Mouse (Mus musculus) lung, embryonic 16.5 days (tissue): Measurements from ENCODE around the gene Tjp1. TPM values are rescaled to one million over a fixed set of nuclear protein-coding genes. Genes with fewer than 3 reads are reported as not detected.

Source experiments
- ATAC-seq: fragments of 200-750 bp; cut with Nextera tagmentation; 2 replicates; pipeline ENCODE4 v1.8.0; 2017; ENCODE audit warnings: low read depth, mild to moderate bottlenecking, moderate library complexity
- H3K27ac ChIP-seq: fragments of 300-500 bp; sonication (generic); 2 replicates; pipeline ENCODE4 v1.5.1; 2014; ENCODE audit warnings: mild to moderate bottlenecking, control low read depth, low read length
- H3K27me3 ChIP-seq: fragments of 300-500 bp; sonication (generic); 2 replicates; pipeline ENCODE4 v1.6.1; 2014; ENCODE audit warnings: low read depth, low read length, mixed read lengths; ENCODE audit not compliant: control insufficient read depth, insufficient read depth
- H3K36me3 ChIP-seq: fragments of 300-500 bp; sonication (generic); 2 replicates; pipeline ENCODE4 v1.6.1; 2014; ENCODE audit warnings: low read length; ENCODE audit not compliant: control insufficient read depth, insufficient read depth
- H3K4me1 ChIP-seq: fragments of 300-500 bp; sonication (generic); replicated peaks from 2 replicates; pipeline ENCODE4 v1.6.1; 2014; ENCODE audit warnings: low read length, mixed read lengths; ENCODE audit not compliant: control insufficient read depth, insufficient read depth
- H3K4me2 ChIP-seq: fragments of 300-500 bp; sonication (generic); 2 replicates; pipeline ENCODE4 v1.6.1; 2014; ENCODE audit warnings: low read depth, low read length, control low read depth
- H3K4me3 ChIP-seq: fragments of 300-500 bp; sonication (generic); 2 replicates; pipeline ENCODE4 v1.5.1; 2014; ENCODE audit warnings: mild to moderate bottlenecking, low read length, control low read depth
- H3K9ac ChIP-seq: fragments of 300-500 bp; sonication (generic); 2 replicates; pipeline ENCODE4 v1.6.1; 2014; ENCODE audit warnings: low read length, control low read depth
- H3K9me3 ChIP-seq: fragments of 300-500 bp; sonication (generic); 2 replicates; pipeline ENCODE4 v1.6.1; 2016; ENCODE audit warnings: low read length; ENCODE audit not compliant: control insufficient read depth
- WGBS: fragments of 180-500 bp; shearing (Covaris S2); extraction: QIAGEN DNeasy Blood & Tissue Kit; methylation state at CpG from one replicate; pipeline ENCODE4 v1.1.7; 2014; 5-methylcytosine and 5-hydroxymethylcytosine counted together
- polyA plus RNA-seq: library from polyadenylated mRNA; unstranded; fragments of >200 nt; fragmentation: Nextera tagmentation; extraction: Ambion mirVana; gene quantifications from 2 replicates; pipeline ENCODE4 v1.2.1, GENCODE M21; 2015

Tjp1 gene
- polyA plus RNA-seq, 1 experiment from 2014 or later = 41.1 TPM

DNA sequence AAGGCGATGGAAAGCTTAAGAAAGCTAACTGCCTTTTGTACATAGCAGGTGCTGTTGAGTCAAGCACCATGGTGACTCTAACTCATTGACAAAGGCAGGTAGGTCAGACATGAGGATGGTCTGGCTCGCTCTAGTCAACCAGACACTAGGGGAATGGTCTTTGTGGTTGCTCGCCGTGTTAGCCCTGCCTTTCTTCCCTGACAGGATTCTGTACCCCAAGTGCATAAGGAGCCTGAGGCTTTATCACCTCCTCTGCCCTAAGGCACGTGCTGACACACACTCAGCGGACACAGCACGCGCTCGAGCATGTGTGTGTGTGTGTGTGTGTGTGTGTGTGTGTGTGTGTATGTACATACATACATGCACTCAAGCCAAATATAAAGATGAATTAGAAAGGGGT is 146.9 kb downstream of the Tjp1 start:
- H3K27me3 ChIP-seq = no peaks in the 10 kb centered on the region
- 84% methylated on average over 9 of the region's 9 CpGs for WGBS
- no peak overlapping the region for H3K4me3 ChIP-seq
- no peak overlapping the region for H3K4me2 ChIP-seq
- H3K4me1 ChIP-seq = peaks cover 12% of the 10 kb centered on the region
- no peak for ATAC-seq
- no peak overlapping the region for H3K9ac ChIP-seq
- H3K9me3 ChIP-seq = no peaks in the 10 kb centered on the region
- H3K27ac ChIP-seq = no peak overlapping the region
- H3K36me3 ChIP-seq = no peaks in the 10 kb centered on the region

DNA sequence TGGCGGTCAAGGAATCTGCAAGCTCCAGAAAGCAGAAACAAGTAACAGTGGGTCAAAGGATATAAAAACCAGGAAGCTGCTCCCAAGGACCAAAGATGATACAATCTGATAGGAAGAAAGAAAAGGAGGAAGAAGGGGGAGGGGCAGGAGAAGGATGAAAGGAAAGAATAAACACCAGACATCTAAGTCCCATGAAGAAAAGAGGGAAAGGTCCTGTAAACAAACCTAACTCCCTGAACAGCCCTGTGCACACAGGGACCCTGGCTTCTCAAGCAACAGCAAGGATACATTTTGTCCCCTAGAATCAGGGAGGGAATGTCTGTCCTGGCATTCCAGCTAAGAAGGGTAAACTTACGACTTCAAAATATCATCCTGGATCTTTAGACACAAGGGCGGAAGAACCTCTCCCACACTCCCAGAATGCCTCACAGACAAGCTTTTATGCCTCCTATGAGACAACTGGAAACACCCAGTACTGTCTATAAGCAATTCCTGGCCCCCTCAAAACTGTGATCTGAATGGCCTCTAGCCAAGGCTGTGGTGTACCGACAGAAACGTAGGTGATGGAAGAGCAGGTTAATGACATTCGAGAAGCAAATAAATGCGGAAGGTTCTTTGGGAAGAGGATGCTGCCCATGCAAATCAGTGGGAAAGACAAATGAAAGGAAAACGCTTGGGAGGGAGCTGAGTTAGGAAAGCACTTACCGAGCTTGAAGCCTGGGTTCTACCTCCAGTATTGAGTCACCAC is 148.6 kb downstream of the Tjp1 start:
- Histone ChIP-seq H3K4me2 (no peak overlapping the region), H3K27ac (peak overlapping the region; percentile 58), H3K9me3 (no peaks in the 10 kb centered on the region), H3K27me3 (no peaks in the 10 kb centered on the region), H3K4me3 (no peak overlapping the region), H3K4me1 (peaks cover 13% of the 10 kb centered on the region), H3K9ac (no peak overlapping the region), H3K36me3 (no peaks in the 10 kb centered on the region)
- no peak for ATAC-seq
- 34% methylated on average over 9 of the region's 9 CpGs for WGBS

DNA sequence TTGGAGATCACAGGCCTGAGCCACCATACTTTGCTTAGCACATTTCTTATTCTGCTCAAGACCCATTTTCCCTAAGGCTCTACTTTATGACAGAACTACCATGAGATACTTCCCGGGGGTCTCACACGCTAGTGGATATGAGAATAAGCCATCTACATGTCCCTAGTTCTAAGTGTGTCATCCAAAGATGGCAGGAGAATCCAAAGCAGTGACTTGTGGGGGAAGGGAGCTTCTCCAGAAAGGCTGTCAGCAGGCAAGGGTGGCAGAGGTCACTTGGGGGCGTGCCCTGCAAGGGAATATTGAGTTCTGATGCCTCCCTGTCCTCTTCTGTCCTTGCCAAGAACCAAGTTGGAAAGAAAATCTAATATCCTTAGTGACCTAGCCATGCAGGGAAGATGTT is 150.1 kb downstream of the Tjp1 start:
- H3K27me3 ChIP-seq = no peaks in the 10 kb centered on the region
- H3K9me3 ChIP-seq = no peaks in the 10 kb centered on the region
- H3K36me3 ChIP-seq = no peaks in the 10 kb centered on the region
- H3K4me2 ChIP-seq = no peak overlapping the region
- ATAC-seq = no peak
- H3K27ac ChIP-seq = no peak overlapping the region
- WGBS = 77% methylated on average over 3 of the region's 3 CpGs
- H3K9ac ChIP-seq = no peak overlapping the region
- no peak overlapping the region for H3K4me3 ChIP-seq
- peaks cover 9% of the 10 kb centered on the region for H3K4me1 ChIP-seq

DNA sequence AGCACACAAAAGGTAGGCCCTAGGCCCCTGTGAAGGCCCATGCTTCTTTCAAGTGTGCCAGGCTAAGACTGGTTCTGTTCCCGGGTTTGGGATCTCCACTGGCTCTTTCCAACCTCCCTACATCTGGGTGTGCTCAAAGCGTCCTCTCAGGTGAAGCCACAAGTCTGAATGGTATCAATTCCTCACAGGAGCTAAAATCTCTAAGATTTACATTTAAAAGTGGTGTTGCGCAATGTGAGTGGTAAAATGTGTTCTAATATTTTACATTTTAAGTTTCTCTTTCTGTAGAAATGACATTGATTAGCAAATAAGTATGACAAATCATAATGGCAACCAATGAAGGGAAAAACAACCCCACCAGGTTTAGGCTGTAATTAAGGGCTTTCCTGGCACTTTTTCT is 152.0 kb downstream of the Tjp1 start:
- 83% methylated on average over 3 of the region's 3 CpGs for WGBS
- no peak for ATAC-seq
- Histone ChIP-seq H3K27me3 (no peaks in the 10 kb centered on the region), H3K4me2 (no peak overlapping the region), H3K9me3 (no peaks in the 10 kb centered on the region), H3K4me1 (peaks cover 10% of the 10 kb centered on the region; the same call in 1 of the 2 replicates), H3K9ac (no peak overlapping the region), H3K27ac (no peak overlapping the region), H3K36me3 (no peaks in the 10 kb centered on the region), H3K4me3 (no peak overlapping the region)

DNA sequence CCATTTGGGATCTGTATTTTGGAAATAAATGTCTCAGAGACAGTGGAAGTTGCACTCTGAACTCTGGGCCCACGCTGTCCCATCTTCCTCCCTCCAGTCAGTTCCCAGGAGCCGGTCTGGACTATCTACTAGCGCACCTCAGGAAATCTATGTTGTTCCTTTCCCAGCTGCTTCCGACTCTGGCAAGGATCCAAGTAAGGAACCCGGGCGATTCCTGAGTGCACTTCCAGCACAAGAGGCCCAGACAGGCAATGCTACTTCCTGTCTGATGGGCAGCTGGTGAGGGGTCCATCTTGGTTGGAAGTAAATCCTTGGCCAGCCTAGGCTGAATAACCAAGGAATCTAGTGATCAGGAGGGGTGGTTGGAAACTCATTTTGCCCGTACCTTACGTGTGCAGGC is 152.4 kb downstream of the Tjp1 start:
- no peaks in the 10 kb centered on the region for H3K9me3 ChIP-seq
- H3K4me1 ChIP-seq = peaks cover 10% of the 10 kb centered on the region; the same call in 1 of the 2 replicates
- H3K4me2 ChIP-seq = no peak overlapping the region
- WGBS = 24% methylated on average over 8 of the region's 8 CpGs
- ATAC-seq = peak; percentile 26; the same call in 1 of the 2 replicates
- no peak overlapping the region for H3K4me3 ChIP-seq
- no peaks in the 10 kb centered on the region for H3K36me3 ChIP-seq
- peak overlapping the region; percentile 66 for H3K27ac ChIP-seq
- H3K27me3 ChIP-seq = no peaks in the 10 kb centered on the region
- no peak overlapping the region for H3K9ac ChIP-seq

DNA sequence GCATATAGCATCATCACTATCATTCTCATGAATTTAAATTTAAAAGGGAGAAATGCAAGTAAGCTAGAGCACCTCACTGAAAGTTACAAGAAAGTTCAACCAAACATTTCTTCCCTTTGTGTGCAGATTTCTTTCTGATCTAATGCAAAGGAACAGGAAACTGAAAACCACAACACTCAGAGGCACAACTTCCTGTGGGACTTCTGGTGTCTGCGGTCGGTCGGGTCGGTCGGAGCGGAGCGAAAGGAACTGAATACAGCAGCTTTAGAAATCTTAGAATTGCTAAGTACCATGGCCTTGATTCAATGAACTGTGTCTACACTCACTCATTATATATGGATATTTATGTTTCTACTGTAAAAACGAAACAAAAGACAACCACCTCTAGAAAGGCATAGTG is 154.2 kb downstream of the Tjp1 start:
- ATAC-seq = no peak
- Histone ChIP-seq H3K4me1 (peaks cover 12% of the 10 kb centered on the region), H3K27ac (peak overlapping the region; percentile 66), H3K36me3 (no peaks in the 10 kb centered on the region), H3K4me3 (no peak overlapping the region), H3K27me3 (no peaks in the 10 kb centered on the region), H3K4me2 (0 out of 2 replicates have a peak overlapping the region, but pooled peaks have one; percentile 6), H3K9me3 (no peaks in the 10 kb centered on the region), H3K9ac (no peak overlapping the region)
- WGBS = 78% methylated on average over 8 of the region's 8 CpGs

DNA sequence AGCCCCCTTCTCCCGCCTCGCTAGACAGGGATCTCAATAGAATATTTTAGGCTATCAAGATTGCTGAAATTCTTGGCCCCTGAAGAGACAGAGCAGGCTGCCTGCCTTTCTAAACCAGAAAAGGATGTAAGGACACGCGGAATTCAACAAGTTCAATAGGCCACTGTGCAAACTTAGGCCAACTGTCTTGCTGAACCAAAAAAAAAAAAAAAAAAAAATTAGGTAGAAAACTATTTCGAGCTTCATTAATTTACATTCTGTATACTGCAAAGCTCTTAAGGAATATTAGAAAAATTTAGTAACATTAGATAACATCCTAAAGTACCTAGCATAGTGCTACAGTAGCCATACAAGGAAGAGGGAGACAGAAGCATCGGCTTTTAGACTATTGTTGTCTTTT is 155.8 kb downstream of the Tjp1 start:
- peaks cover 24% of the 10 kb centered on the region for H3K4me1 ChIP-seq
- peak overlapping the region; percentile 92 for H3K4me3 ChIP-seq
- peak overlapping the region; percentile 97 for H3K27ac ChIP-seq
- H3K36me3 ChIP-seq = no peaks in the 10 kb centered on the region
- no peak for ATAC-seq
- WGBS = 28% methylated on average over 6 of the region's 6 CpGs
- peak overlapping the region; percentile 58 for H3K4me2 ChIP-seq
- H3K9ac ChIP-seq = peak overlapping the region; percentile 50
- no peaks in the 10 kb centered on the region for H3K9me3 ChIP-seq
- H3K27me3 ChIP-seq = no peaks in the 10 kb centered on the region

DNA sequence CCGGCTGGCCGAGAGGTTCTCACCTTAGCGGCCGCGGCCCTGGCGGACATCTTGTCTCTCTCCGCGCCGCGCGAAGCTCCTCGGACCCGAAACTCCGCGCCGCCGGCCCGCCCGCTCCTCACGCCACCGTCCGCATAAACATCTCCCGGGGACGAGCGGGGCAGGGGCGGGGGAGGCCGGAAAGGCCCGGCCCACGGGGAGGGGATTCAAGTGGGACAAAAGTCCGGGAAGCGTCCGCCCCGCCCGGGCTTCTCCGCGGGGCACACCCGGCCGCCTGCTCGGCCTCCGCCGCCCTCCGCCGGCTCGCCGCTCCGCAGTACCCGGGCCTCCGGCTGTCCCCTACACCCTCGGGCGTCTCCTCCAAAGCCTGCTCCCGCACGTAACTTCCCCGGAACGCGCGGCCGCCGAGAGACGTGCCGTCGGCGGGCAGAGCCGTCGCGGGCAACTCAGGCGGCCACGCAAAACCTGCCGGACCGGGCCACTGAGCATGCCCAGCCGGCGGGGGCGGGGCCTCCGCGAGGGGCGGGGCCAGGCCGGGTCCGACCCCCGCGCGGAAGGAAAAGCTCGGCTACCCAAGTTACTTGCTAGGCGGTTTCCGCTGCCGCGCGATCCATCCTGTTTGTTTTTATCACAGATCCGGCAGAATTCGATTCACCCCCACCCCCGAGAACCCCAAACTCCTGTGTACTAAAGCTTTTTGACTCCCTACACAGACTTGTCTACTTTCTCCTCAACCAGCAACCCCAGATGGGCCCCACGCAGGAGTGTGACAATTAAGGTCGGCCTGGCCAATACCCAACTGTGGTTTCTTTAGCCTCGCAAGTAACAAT is 156.6 kb downstream of the Tjp1 start:
- peak; percentile 94 for ATAC-seq
- Histone ChIP-seq H3K4me3 (peak overlapping the region; percentile 92), H3K27ac (peak overlapping the region; percentile 97), H3K9ac (peak overlapping the region; percentile 93), H3K4me1 (peaks cover 26% of the 10 kb centered on the region), H3K9me3 (no peaks in the 10 kb centered on the region), H3K27me3 (no peaks in the 10 kb centered on the region), H3K4me2 (peak overlapping the region; percentile 58), H3K36me3 (no peaks in the 10 kb centered on the region)
- under 1% methylated on average over 79 of the region's 92 CpGs for WGBS

DNA sequence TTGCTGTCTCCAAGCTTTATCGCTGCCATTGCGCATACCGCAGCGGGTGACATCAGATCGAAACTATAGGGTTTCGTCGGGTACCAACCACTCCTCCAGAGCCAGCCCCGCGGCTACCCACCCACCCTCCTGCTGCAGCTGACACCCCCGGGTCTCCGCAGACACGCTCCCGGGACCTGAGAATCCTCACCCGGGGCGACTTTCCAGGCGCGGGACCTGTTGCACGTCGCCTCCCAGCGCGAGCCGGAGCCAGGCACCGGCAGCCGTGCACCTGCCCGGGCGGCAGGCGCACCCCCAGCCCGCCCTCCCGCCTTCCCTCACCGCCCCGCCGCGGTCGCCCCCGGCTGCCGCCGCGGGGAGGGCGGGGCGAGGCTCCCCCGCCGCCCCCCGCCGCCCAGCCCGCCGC is 157.2 kb downstream of the Tjp1 start:
- peak; percentile 19; the same call in 1 of the 2 replicates for ATAC-seq
- H3K4me1 ChIP-seq = peaks cover 24% of the 10 kb centered on the region
- H3K27me3 ChIP-seq = no peaks in the 10 kb centered on the region
- H3K36me3 ChIP-seq = no peaks in the 10 kb centered on the region
- H3K4me3 ChIP-seq = peak overlapping the region; percentile 92
- H3K9me3 ChIP-seq = no peaks in the 10 kb centered on the region
- H3K9ac ChIP-seq = peak overlapping the region; percentile 93
- peak overlapping the region; percentile 58 for H3K4me2 ChIP-seq
- WGBS = under 1% methylated on average over 24 of the region's 46 CpGs
- peak overlapping the region; percentile 97 for H3K27ac ChIP-seq
